Mouse (Mus musculus): ENCODE data around the gene Hypm. TPM values are rescaled to one million over a fixed set of nuclear protein-coding genes. Genes with fewer than 3 reads are reported as not detected.

Hypm gene
- polyA plus RNA-seq (2012; ENCODE audit: insufficient read depth, insufficient read length, low replicate concordance, missing spikeins), result not detected in 2 replicates

DNA sequence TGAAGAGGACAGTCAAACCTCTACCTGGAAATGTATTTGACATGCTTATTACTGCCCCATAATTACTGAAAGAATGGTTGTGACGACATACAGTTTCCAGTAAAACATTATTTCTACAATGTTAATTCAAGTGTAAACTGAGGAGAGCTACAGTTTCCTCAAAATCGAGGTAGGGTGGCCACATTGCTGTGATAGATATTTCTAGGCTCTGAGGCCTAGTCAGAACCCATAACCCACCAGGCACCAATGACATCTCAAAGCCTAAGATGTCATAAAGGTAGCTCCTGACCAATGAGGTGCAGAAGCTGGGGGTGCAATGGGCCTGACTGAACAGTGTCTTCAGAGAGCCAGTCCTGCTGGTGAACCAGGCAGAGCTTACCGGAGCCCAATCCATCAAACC is at the start of gene Hypm:
Gene Hypm (plus strand): TSS at position 301 of the 400 bp plus-strand sequence.
- Histone ChIP-seq H3K4me1 (ENCODE audit: control insufficient read depth, insufficient read depth, low read length) (no peaks in the 10 kb centered on the region), H3K4me3 (ENCODE audit: insufficient read depth, low read depth, low read length) (no peak within 1 kb of the TSS), H3K27ac (ENCODE audit: insufficient read depth, low read depth, low read length) (no peak within 1 kb of the TSS)
- TF ChIP-seq POLR2A (IDR thresholded peaks at IDR 0.05; ENCODE audit: insufficient read depth, low read depth, low read length), result no peak
- 79% methylated on average over 3 of the region's 3 CpGs for WGBS

DNA sequence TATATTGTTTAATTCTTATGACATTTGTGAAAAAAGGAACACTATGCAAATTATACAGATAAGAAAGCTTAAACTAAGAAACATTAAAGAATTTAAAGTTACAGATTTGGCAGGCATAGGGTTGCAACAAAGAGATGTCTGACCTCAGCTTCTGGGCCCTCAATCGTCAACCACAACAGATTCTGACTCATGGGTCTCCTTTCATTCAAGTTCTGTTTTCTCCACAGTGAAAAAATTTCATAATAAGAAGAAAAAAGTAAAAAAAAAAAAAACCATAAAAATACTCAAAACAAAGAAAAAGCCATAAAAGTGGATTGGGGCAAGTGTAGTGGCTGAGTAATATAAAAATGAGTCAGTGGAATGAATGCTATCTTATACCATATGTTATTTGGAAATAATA is 36.6 kb upstream of the Hypm start:
- no peak overlapping the region for H3K27ac ChIP-seq (ENCODE audit: insufficient read depth, low read depth, low read length)
- TF ChIP-seq POLR2A (IDR thresholded peaks at IDR 0.05; ENCODE audit: insufficient read depth, low read depth, low read length) (no peak), CTCF (IDR thresholded peaks at IDR 0.05; ENCODE audit: insufficient read depth, low read depth, low read length) (no peak)
- WGBS, result 89% methylated on average over 1 of the region's 1 CpGs

DNA sequence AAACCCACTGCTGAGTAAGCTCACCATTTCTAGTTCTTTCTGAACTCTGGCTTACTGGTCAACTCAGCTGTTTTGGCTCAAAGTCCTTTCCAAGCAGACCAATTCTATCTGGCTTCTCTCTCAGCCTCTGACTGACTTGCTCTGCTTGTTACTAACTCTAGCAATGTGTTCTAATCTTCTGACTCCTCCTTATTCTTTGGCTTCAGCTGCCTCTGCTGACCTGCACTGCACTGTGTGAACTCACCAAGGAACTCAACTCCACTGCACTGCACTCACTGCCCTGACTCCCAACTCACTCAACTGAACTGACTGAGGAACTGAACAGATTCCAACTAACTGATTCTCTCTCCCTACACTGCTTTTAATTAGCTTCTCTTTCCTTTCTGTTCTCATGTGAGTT is 34.3 kb upstream of the Hypm start:
- TF ChIP-seq POLR2A (IDR thresholded peaks at IDR 0.05; ENCODE audit: insufficient read depth, low read depth, low read length) (no peak), CTCF (IDR thresholded peaks at IDR 0.05; ENCODE audit: insufficient read depth, low read depth, low read length) (no peak)
- no peaks in the 10 kb centered on the region for H3K4me1 ChIP-seq (ENCODE audit: control insufficient read depth, insufficient read depth, low read length)
- H3K27ac ChIP-seq (ENCODE audit: insufficient read depth, low read depth, low read length), result no peak overlapping the region
- H3K4me3 ChIP-seq (ENCODE audit: insufficient read depth, low read depth, low read length), result no peak overlapping the region

More for the DNA sequence above, 36.6 kb upstream of the Hypm start:
- no peaks in the 10 kb centered on the region for H3K4me1 ChIP-seq (ENCODE audit: control insufficient read depth, insufficient read depth, low read length)
- no peak overlapping the region for H3K4me3 ChIP-seq (ENCODE audit: insufficient read depth, low read depth, low read length)

DNA sequence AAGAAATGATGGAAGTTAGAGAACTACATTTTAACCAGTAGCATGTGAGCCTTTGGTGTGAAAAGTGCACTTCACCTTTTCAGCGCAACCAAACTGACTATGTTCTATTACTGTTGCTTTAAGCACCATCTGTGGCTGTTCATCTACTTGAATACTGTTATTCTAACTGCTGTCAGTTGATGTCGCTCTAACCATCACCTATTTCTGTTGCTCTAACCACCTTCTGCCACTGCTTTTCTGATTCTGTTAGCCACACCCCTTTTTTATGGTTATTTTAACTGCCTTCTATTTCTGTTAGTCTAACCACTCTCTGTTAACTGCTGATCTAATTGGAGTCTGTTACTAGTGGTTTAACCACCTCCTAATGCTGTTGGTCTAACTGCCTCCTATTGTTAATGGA is 11.9 kb upstream of the Hypm start:
- Histone ChIP-seq H3K27ac (ENCODE audit: insufficient read depth, low read depth, low read length) (no peak overlapping the region), H3K4me3 (ENCODE audit: insufficient read depth, low read depth, low read length) (no peak overlapping the region), H3K4me1 (ENCODE audit: control insufficient read depth, insufficient read depth, low read length) (no peaks in the 10 kb centered on the region)
- TF ChIP-seq CTCF (IDR thresholded peaks at IDR 0.05; ENCODE audit: insufficient read depth, low read depth, low read length) (no peak), POLR2A (IDR thresholded peaks at IDR 0.05; ENCODE audit: insufficient read depth, low read depth, low read length) (no peak)
- 76% methylated on average over 2 of the region's 2 CpGs for WGBS

DNA sequence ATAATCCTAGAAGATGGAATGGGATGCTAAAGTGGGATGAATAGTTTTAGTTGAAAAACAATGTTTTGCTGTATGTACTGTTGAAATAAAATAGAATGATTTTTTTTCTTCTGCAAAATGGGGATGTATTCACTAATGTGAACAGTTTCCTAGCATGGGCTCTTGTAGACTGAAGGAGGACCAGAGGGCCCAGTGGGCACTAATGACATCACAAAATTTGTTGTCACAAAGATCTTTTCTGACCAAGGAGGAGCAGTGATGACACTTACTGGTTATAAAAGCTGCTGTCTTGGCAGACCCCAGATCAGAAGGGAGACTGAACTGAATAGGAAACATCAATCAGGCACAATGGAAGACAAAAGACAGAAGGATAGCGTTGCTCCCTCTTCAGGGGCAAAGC is 2.7 kb downstream of the Hypm start, which contains the start of gene H2al3:
Gene H2al3 (plus strand): TSS at position 301 of the 400 bp plus-strand sequence.
- H3K4me3 ChIP-seq (ENCODE audit: insufficient read depth, low read depth, low read length), result no peak within 1 kb of the TSS
- TF ChIP-seq POLR2A (IDR thresholded peaks at IDR 0.05; ENCODE audit: insufficient read depth, low read depth, low read length) (no peak), CTCF (IDR thresholded peaks at IDR 0.05; ENCODE audit: insufficient read depth, low read depth, low read length) (no peak)
- no peak within 1 kb of the TSS for H3K27ac ChIP-seq (ENCODE audit: insufficient read depth, low read depth, low read length)
- no peaks in the 10 kb centered on the region for H3K4me1 ChIP-seq (ENCODE audit: control insufficient read depth, insufficient read depth, low read length)
- 54% methylated on average over 1 of the region's 1 CpGs for WGBS

DNA sequence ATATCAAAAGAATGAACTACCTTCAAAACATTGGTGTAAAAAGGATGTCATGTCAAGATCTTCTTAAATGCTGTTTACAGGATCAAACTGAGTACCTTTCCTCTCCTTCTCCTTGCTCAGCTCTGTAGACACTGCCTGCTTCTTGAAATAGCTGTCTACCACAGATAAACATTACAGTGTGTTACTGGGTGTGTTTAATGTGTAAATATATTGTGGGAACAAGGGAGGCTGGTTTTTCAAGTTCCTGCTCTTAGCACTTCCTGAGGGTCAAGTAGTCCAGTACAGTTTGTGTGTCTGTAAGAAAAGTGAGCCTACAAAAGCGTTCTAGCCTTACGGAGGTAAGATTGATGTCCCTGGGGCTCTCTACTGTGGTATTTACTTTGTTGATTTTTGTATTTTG is 15.1 kb downstream of the Hypm start:
- Histone ChIP-seq H3K4me3 (ENCODE audit: insufficient read depth, low read depth, low read length) (no peak overlapping the region), H3K4me1 (ENCODE audit: control insufficient read depth, insufficient read depth, low read length) (no peaks in the 10 kb centered on the region), H3K27ac (ENCODE audit: insufficient read depth, low read depth, low read length) (no peak overlapping the region)
- WGBS, result 89% methylated on average over 2 of the region's 2 CpGs
- TF ChIP-seq POLR2A (IDR thresholded peaks at IDR 0.05; ENCODE audit: insufficient read depth, low read depth, low read length) (no peak), CTCF (IDR thresholded peaks at IDR 0.05; ENCODE audit: insufficient read depth, low read depth, low read length) (no peak)

DNA sequence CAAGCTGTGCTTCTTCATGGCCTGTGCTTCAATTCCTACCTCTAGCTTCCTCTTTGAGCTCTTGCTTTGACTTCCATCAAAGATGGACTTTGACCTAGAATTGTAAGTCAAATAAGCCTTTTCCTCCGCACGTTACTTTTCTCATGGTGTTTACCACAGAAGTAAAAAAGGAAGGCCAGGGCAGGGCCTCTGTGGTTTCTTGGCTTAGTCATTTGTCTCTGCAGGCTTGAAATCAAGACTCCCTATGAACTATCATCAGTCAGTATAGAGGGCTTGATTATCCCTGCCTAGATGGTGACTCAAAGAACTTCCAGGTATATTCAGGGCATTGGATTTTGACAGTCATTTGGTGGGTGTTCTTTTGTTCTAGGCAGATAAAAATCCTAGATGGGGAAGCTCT is 28.8 kb downstream of the Hypm start:
- H3K4me1 ChIP-seq (ENCODE audit: control insufficient read depth, insufficient read depth, low read length), result no peaks in the 10 kb centered on the region
- 94% methylated on average over 2 of the region's 2 CpGs for WGBS
- H3K4me3 ChIP-seq (ENCODE audit: insufficient read depth, low read depth, low read length), result no peak overlapping the region
- TF ChIP-seq CTCF (IDR thresholded peaks at IDR 0.05; ENCODE audit: insufficient read depth, low read depth, low read length) (no peak), POLR2A (IDR thresholded peaks at IDR 0.05; ENCODE audit: insufficient read depth, low read depth, low read length) (no peak)
- no peak overlapping the region for H3K27ac ChIP-seq (ENCODE audit: insufficient read depth, low read depth, low read length)

DNA sequence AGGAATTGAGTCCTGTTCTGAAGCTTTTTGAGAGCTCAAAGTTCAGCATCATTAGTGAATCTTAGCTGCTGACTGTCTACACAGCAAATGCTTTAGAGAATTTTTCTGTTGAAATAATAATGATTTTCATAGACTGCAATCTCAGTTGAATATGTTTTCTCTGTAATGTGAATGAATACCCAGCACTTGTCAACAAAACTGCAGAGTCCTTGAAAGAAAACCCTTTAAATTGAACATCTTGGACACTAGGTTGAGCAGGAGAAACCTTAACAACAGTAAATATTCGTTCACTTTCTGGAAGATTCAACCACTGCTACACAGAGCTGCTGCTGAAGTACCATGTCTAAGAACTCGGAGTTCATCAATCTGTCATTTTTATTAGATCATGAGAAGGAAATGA is 38.6 kb downstream of the Hypm start, which contains the start of gene Sytl5:
Gene Sytl5 (plus strand): TSS at position 301 of the 400 bp plus-strand sequence.
- WGBS, result 82% methylated on average over 2 of the region's 2 CpGs
- no peaks in the 10 kb centered on the region for H3K4me1 ChIP-seq (ENCODE audit: control insufficient read depth, insufficient read depth, low read length)
- H3K4me3 ChIP-seq (ENCODE audit: insufficient read depth, low read depth, low read length), result no peak within 1 kb of the TSS
- TF ChIP-seq POLR2A (IDR thresholded peaks at IDR 0.05; ENCODE audit: insufficient read depth, low read depth, low read length) (no peak), CTCF (IDR thresholded peaks at IDR 0.05; ENCODE audit: insufficient read depth, low read depth, low read length) (no peak)
- H3K27ac ChIP-seq (ENCODE audit: insufficient read depth, low read depth, low read length), result no peak within 1 kb of the TSS

Other genes with a start within 250 kb of the Hypm start
- gene Dynlt3, start 183.9 kb upstream of the Hypm start, polyA plus RNA-seq (2012; ENCODE audit: insufficient read depth, insufficient read length, low replicate concordance, missing spikeins), result not detected in 2 replicates
- not detected in 2 replicates for gene H2al3, start 2.8 kb downstream of the Hypm start, polyA plus RNA-seq (2012; ENCODE audit: insufficient read depth, insufficient read length, low replicate concordance, missing spikeins)
- gene Sytl5, start 38.7 kb downstream of the Hypm start, polyA plus RNA-seq (2012; ENCODE audit: insufficient read depth, insufficient read length, low replicate concordance, missing spikeins), result not detected in 2 replicates